Mouse (Mus musculus) brain, embryonic 14.5 days (tissue): Measurements from ENCODE around the gene Lgals4.

ENCODE experiments used
- CTCF ChIP-seq: fragments of 200-500 bp; IDR thresholded peaks from 2 replicates; pipeline ENCODE4 v1.5.1; 2012; ENCODE audit warnings: inconsistent platforms, mild to moderate bottlenecking, moderate library complexity, borderline replicate concordance; ENCODE audit not compliant: insufficient read depth, insufficient read length; ENCODE audit errors: extremely low read depth
- POLR2A ChIP-seq: fragments of 200-500 bp; IDR thresholded peaks from 2 replicates; pipeline ENCODE4 v1.6.1; 2012; ENCODE audit warnings: mild to moderate bottlenecking, inconsistent platforms, borderline replicate concordance; ENCODE audit not compliant: poor library complexity, insufficient read depth, insufficient read length, severe bottlenecking; ENCODE audit errors: extremely low read depth

- TF ChIP-seq CTCF (no peak), POLR2A (no peak)
These were observed 16.1 kb upstream of the Lgals4 start for GRCm38 (mm10) chr7:28817524-28817923.
